ENCODE assay signal across 10 mouse cellular contexts in the genomic region with DNA sequence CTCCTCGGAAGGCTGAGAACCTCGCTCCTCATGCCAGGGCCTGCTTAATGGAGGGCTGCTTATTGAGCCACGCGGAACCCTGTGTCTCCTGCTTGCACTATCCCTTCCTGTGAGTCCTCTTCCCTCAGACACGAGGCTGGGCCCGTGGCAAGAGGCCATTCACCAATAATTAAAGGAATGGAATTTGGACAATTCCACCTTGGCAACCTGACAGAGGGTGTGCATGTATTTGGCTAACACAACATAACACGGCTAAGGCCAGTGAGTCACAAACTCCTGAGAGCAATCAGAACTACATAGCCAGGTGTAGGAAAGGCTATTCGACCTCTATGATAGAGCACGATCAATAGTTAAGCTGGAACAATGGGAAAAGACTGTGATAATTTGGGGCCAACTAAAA. TPM values are rescaled to one million over a fixed set of nuclear protein-coding genes. Genes with fewer than 3 reads are reported as not detected.
A peak's percentile ranks its signal among the peaks of the same experiment; 100 is the strongest.
DNase-seq lines count a peak whose midpoint lies in the region; ATAC-seq lines count a peak whose summit lies in the region.
"Had no signal": no experiment of that assay in that cellular context is flagged by ENCODE, and none has a peak within 500 bp of the region (broad histone marks: within the 10 kb centered on the region; RNA-seq: fewer than 3 reads in every experiment).

No protein-coding gene starts in this region.

- no peaks in the 10 kb centered on the region for H3K9me3 ChIP-seq in liver, embryonic 11.5 days (ENCODE audit: control insufficient read depth, low read length)
- H3K9me3 ChIP-seq in forebrain, embryonic 14.5 days (replicated peaks; ENCODE audit: control insufficient read depth, low read length) = no peaks in the 10 kb centered on the region
- no peaks in the 10 kb centered on the region for H3K9me3 ChIP-seq in forebrain, embryonic 10.5 days
- H3K9me3 ChIP-seq: limb, embryonic 13.5 days had no signal

- peak overlapping the region; percentile 51 for H3K4me2 ChIP-seq in liver, embryonic 11.5 days
- H3K4me2 ChIP-seq in forebrain, embryonic 14.5 days (ENCODE audit: low read length) = no peak overlapping the region
- H3K4me2 ChIP-seq: limb, embryonic 13.5 days had no signal

- no peaks in the 10 kb centered on the region for H3K27me3 ChIP-seq in liver, embryonic 11.5 days (replicated peaks; ENCODE audit: control insufficient read depth, insufficient read depth, low read length)
- H3K27me3 ChIP-seq in forebrain, embryonic 14.5 days (replicated peaks; ENCODE audit: control insufficient read depth, insufficient read depth, low read length) = no peaks in the 10 kb centered on the region
- no peaks in the 10 kb centered on the region for H3K27me3 ChIP-seq in forebrain, embryonic 10.5 days (ENCODE audit: poor library complexity, severe bottlenecking)

- 77% methylated on average over 9 of the region's 9 CpGs for WGBS in liver, embryonic 11.5 days
- WGBS in forebrain, embryonic 14.5 days = 78% methylated on average over 9 of the region's 9 CpGs
- WGBS in forebrain, embryonic 10.5 days = 87% methylated on average over 9 of the region's 9 CpGs

- no peak for ATAC-seq in liver, embryonic 11.5 days (replicated peaks; ENCODE audit: low FRiP score)
- no peak for ATAC-seq in forebrain, embryonic 14.5 days

- H3K27ac ChIP-seq in liver, embryonic 11.5 days (ENCODE audit: low read depth, low read length) = peak overlapping the region; percentile 83
- no peak overlapping the region for H3K27ac ChIP-seq in forebrain, embryonic 14.5 days (ENCODE audit: low read depth, low read length)
- H3K27ac ChIP-seq in forebrain, embryonic 10.5 days = no peak overlapping the region
- H3K27ac ChIP-seq: limb, embryonic 13.5 days had no signal

- peak; percentile 35 for DNase-seq in adrenal gland, adult 2 months
- no peak for DNase-seq in adrenal gland, postnatal 10 days
- peak; percentile 39 for DNase-seq in urinary bladder, postnatal 25 days (ENCODE audit: low spot score)
- no peak for DNase-seq in urinary bladder, adult 2 months (ENCODE audit: low spot score)
- no peak for DNase-seq in liver, embryonic 11.5 days (ENCODE audit: low spot score)
- DNase-seq in forebrain, embryonic 14.5 days (ENCODE audit: low spot score) = no peak
- DNase-seq in forebrain, embryonic 10.5 days (ENCODE audit: extremely low spot score, low spot score) = no peak
- no peak for DNase-seq in frontal cortex, postnatal 36 days (ENCODE audit: low spot score in 2 of 2)

- peaks cover 40% of the 10 kb centered on the region for H3K4me1 ChIP-seq in liver, embryonic 11.5 days (replicated peaks; ENCODE audit: control insufficient read depth, insufficient read depth, low read length)
- no peaks in the 10 kb centered on the region for H3K4me1 ChIP-seq in forebrain, embryonic 14.5 days (ENCODE audit: control insufficient read depth, insufficient read depth, low read length)
- peaks cover 13% of the 10 kb centered on the region for H3K4me1 ChIP-seq in forebrain, embryonic 10.5 days

- H3K4me3 ChIP-seq in liver, embryonic 11.5 days (ENCODE audit: low read depth, low read length) = peak overlapping the region; percentile 17; the same call in 1 of the 2 replicates
- H3K4me3 ChIP-seq in forebrain, embryonic 14.5 days (ENCODE audit: low read depth, low read length) = no peak overlapping the region
- H3K4me3 ChIP-seq in forebrain, embryonic 10.5 days = no peak overlapping the region
- H3K4me3 ChIP-seq: limb, embryonic 13.5 days; myocyte had no signal

- no peak overlapping the region; the same call in 1 of the 2 replicates for H3K9ac ChIP-seq in liver, embryonic 11.5 days (ENCODE audit: low read depth, low read length)
- H3K9ac ChIP-seq in forebrain, embryonic 14.5 days (ENCODE audit: low read length) = no peak overlapping the region
- H3K9ac ChIP-seq: limb, embryonic 13.5 days had no signal

- H3K36me3 ChIP-seq in liver, embryonic 11.5 days (ENCODE audit: control insufficient read depth, insufficient read depth, low read length) = no peaks in the 10 kb centered on the region
- no peaks in the 10 kb centered on the region for H3K36me3 ChIP-seq in forebrain, embryonic 14.5 days (ENCODE audit: control insufficient read depth, insufficient read depth, low read length)
- H3K36me3 ChIP-seq in forebrain, embryonic 10.5 days (replicated peaks) = no peaks in the 10 kb centered on the region
- H3K36me3 ChIP-seq: limb, embryonic 13.5 days had no signal

RNA-seq across cellular contexts. Expression of a gene that starts 23.7 kb away (rescaled TPM):
- total RNA-seq in adrenal gland, adult 2 months (2021) = 10 to 100 TPM in 1 of 2 experiments, 1 to 10 TPM in 1; 7.1 to 10.8 TPM
- 7.1 and 10.3 TPM in 2 replicates for polyA plus RNA-seq in adrenal gland, adult 2 months (2012; rRNA removed)
- total RNA-seq in adrenal gland, postnatal 10 days (2021) = 1 to 10 TPM; 3.3 to 4.2 TPM
- 1.5 and 2.6 TPM in 2 replicates for polyA plus RNA-seq in urinary bladder, adult 2 months (2012; rRNA removed)
- 20.6 and 21.5 TPM in 2 replicates for polyA plus RNA-seq in liver, embryonic 11.5 days (2014; fragmentation: Nextera tagmentation; extraction: Ambion mirVana)
- 1.1 TPM in 2 replicates for polyA plus RNA-seq in forebrain, embryonic 14.5 days (2014; fragmentation: Nextera tagmentation; extraction: Ambion mirVana)
- polyA plus RNA-seq in forebrain, embryonic 10.5 days (2016; fragmentation: Nextera tagmentation; extraction: Ambion mirVana) = 0.76 and 1.3 TPM in 2 replicates

RNA-seq across cellular contexts. Expression of a gene that starts 24.1 kb away (rescaled TPM):
- total RNA-seq in adrenal gland, adult 2 months (2021) = 1 to 10 TPM; 2.8 to 5.3 TPM
- 3.3 and 3.9 TPM in 2 replicates for polyA plus RNA-seq in adrenal gland, adult 2 months (2012; rRNA removed)
- 1 to 10 TPM; 4.4 to 5.8 TPM for total RNA-seq in adrenal gland, postnatal 10 days (2021)
- polyA plus RNA-seq in urinary bladder, adult 2 months (2012; rRNA removed) = 18.8 and 20.5 TPM in 2 replicates
- 1.3 and 2.1 TPM in 2 replicates for polyA plus RNA-seq in liver, embryonic 11.5 days (2014; fragmentation: Nextera tagmentation; extraction: Ambion mirVana)
- 1.2 and 2.0 TPM in 2 replicates for polyA plus RNA-seq in forebrain, embryonic 14.5 days (2014; fragmentation: Nextera tagmentation; extraction: Ambion mirVana)
- 2.0 and 3.0 TPM in 2 replicates for polyA plus RNA-seq in forebrain, embryonic 10.5 days (2016; fragmentation: Nextera tagmentation; extraction: Ambion mirVana)

Comparison
In these comparisons a context has a peak if more than half of its experiments do, and no peak if none do; other contexts are left out.
1. DNase-seq: peak in adrenal gland, adult 2 months (single experiment) and urinary bladder, postnatal 25 days (single experiment); none in adrenal gland, postnatal 10 days (single experiment), urinary bladder, adult 2 months (single experiment), liver, embryonic 11.5 days (single experiment), forebrain, embryonic 14.5 days (single experiment), forebrain, embryonic 10.5 days (single experiment) and frontal cortex, postnatal 36 days (0 of 2).